9 mouse cellular contexts compared by ENCODE assay signal in genomic region chr13:101547887-101548286, GRCm38 (mm10).
DNase-seq lines count a peak whose midpoint lies in the region; ATAC-seq and TF ChIP-seq lines count a peak whose summit lies in the region.
"Had no signal": no experiment of that assay in that cellular context is flagged by ENCODE, and none has a peak within 500 bp of the region (broad histone marks: within the 10 kb centered on the region; RNA-seq: fewer than 3 reads in every experiment).

No protein-coding gene starts in this region.

- H3K4me3 ChIP-seq in limb, embryonic 14.5 days (replicated peaks; ENCODE audit: low read length), result no peak overlapping the region
- no peak overlapping the region for H3K4me3 ChIP-seq in limb, embryonic 10.5 days
- H3K4me3 ChIP-seq in forebrain, embryonic 10.5 days, result no peak overlapping the region

- WGBS in limb, embryonic 14.5 days, result 37% methylated on average over 6 of the region's 6 CpGs
- 48% methylated on average over 6 of the region's 6 CpGs for WGBS in limb, embryonic 10.5 days
- 65% methylated on average over 6 of the region's 6 CpGs for WGBS in forebrain, embryonic 10.5 days

- H3K4me1 ChIP-seq in limb, embryonic 14.5 days (ENCODE audit: control insufficient read depth, insufficient read depth, low read length), result 0 out of 2 replicates have a peak, but pooled peaks cover 5% of the 10 kb centered on the region
- H3K4me1 ChIP-seq in limb, embryonic 10.5 days, result peaks cover 7% of the 10 kb centered on the region; the same call in 1 of the 2 replicates
- H3K4me1 ChIP-seq in forebrain, embryonic 10.5 days, result peaks cover 6% of the 10 kb centered on the region

- H3K27me3 ChIP-seq in limb, embryonic 14.5 days (ENCODE audit: control insufficient read depth, insufficient read depth, low read length), result no peaks in the 10 kb centered on the region
- H3K27me3 ChIP-seq in limb, embryonic 10.5 days (ENCODE audit: low read depth, poor library complexity, severe bottlenecking), result no peaks in the 10 kb centered on the region
- no peaks in the 10 kb centered on the region for H3K27me3 ChIP-seq in forebrain, embryonic 10.5 days (ENCODE audit: poor library complexity, severe bottlenecking)

- H3K4me2 ChIP-seq in limb, embryonic 14.5 days (replicated peaks; ENCODE audit: low read depth, low read length, severe bottlenecking), result no peak overlapping the region

- peak; percentile 53 for ATAC-seq in limb, embryonic 14.5 days (ENCODE audit: low FRiP score, low read depth)
- peak; percentile 83 for ATAC-seq in inflammation-experienced regulatory T-cells, adult 6 months

- H3K9ac ChIP-seq in limb, embryonic 14.5 days (ENCODE audit: low read depth, low read length, severe bottlenecking), result no peak overlapping the region

- no peaks in the 10 kb centered on the region for H3K36me3 ChIP-seq in limb, embryonic 14.5 days (ENCODE audit: control insufficient read depth, insufficient read depth, low read length)
- no peaks in the 10 kb centered on the region for H3K36me3 ChIP-seq in limb, embryonic 10.5 days
- H3K36me3 ChIP-seq in forebrain, embryonic 10.5 days (replicated peaks), result no peaks in the 10 kb centered on the region

- DNase-seq in embryo, embryonic 10 days (ENCODE audit: low spot score), result peak; percentile 50
- DNase-seq in embryo, embryonic 11 days, result no peak
- no peak for DNase-seq in limb, embryonic 14.5 days (ENCODE audit: low spot score)
- no peak for DNase-seq in limb, embryonic 10.5 days (ENCODE audit: low spot score)
- DNase-seq in thymus, postnatal 14 days, result peak; percentile 64
- DNase-seq in lung, postnatal 14 days, result no peak
- no peak for DNase-seq in forebrain, embryonic 10.5 days (ENCODE audit: extremely low spot score, low spot score)
- DNase-seq: kidney, postnatal 14 days had no signal

- H3K9me3 ChIP-seq in limb, embryonic 14.5 days (ENCODE audit: control insufficient read depth, low read length), result no peaks in the 10 kb centered on the region
- H3K9me3 ChIP-seq in limb, embryonic 10.5 days (replicated peaks), result no peaks in the 10 kb centered on the region
- no peaks in the 10 kb centered on the region for H3K9me3 ChIP-seq in forebrain, embryonic 10.5 days

- TF ChIP-seq POLR2A in limb, embryonic 14.5 days (IDR thresholded peaks at IDR 0.05; ENCODE audit: borderline replicate concordance, extremely low read depth, insufficient read depth, insufficient read length), result no peak

- no peak overlapping the region for H3K27ac ChIP-seq in limb, embryonic 14.5 days (replicated peaks; ENCODE audit: low read depth, low read length)
- no peak overlapping the region for H3K27ac ChIP-seq in limb, embryonic 10.5 days
- H3K27ac ChIP-seq in forebrain, embryonic 10.5 days, result no peak overlapping the region

Comparison
In these comparisons a context has a peak if more than half of its experiments do, and no peak if none do; other contexts are left out.
1. DNase-seq: peak in embryo, embryonic 10 days (single experiment) and thymus, postnatal 14 days (single experiment); none in embryo, embryonic 11 days (single experiment), limb, embryonic 14.5 days (single experiment), limb, embryonic 10.5 days (single experiment), lung, postnatal 14 days (single experiment) and forebrain, embryonic 10.5 days (single experiment).